Mouse (Mus musculus) lung, embryonic 14.5 days (tissue): ENCODE data around the gene Reep6. TPM values are rescaled to one million over a fixed set of nuclear protein-coding genes. Genes with fewer than 3 reads are reported as not detected.

ENCODE experiments used
- ATAC-seq: fragments of 200-750 bp; cut with Nextera tagmentation; 2 replicates; pipeline ENCODE4 v1.8.0; 2017; ENCODE audit warnings: mild to moderate bottlenecking, moderate TSS enrichment, moderate library complexity; ENCODE audit not compliant: insufficient read depth
- DNase-seq: peaks from one replicate; pipeline ENCODE4 v3.0.0-alpha.2; 2015
- H3K27ac ChIP-seq: fragments of 300-500 bp; sonication (generic); 2 replicates; pipeline ENCODE4 v1.5.1; 2014; ENCODE audit warnings: low read depth, mild to moderate bottlenecking, moderate library complexity
- H3K27me3 ChIP-seq: fragments of 300-500 bp; sonication (generic); 2 replicates; pipeline ENCODE4 v1.6.1; 2014; ENCODE audit warnings: low read length, control low read depth; ENCODE audit not compliant: insufficient read depth
- H3K36me3 ChIP-seq: fragments of 300-500 bp; sonication (generic); 2 replicates; pipeline ENCODE4 v1.6.1; 2014; ENCODE audit warnings: control low read depth; ENCODE audit not compliant: insufficient read depth
- H3K4me1 ChIP-seq: fragments of 300-500 bp; sonication (generic); 2 replicates; pipeline ENCODE4 v1.6.1; 2014; ENCODE audit warnings: antibody characterized with exemption, control low read depth; ENCODE audit not compliant: insufficient read depth
- H3K4me2 ChIP-seq: fragments of 300-500 bp; sonication (generic); 2 replicates; pipeline ENCODE4 v1.6.1; 2014; ENCODE audit warnings: mild to moderate bottlenecking
- H3K4me3 ChIP-seq: fragments of 300-500 bp; sonication (generic); 2 replicates; pipeline ENCODE4 v1.5.1; 2014; ENCODE audit warnings: low read depth, low read length
- H3K9ac ChIP-seq: fragments of 300-500 bp; sonication (generic); 2 replicates; pipeline ENCODE4 v1.6.1; 2014
- H3K9me3 ChIP-seq: fragments of 300-500 bp; sonication (generic); 2 replicates; pipeline ENCODE4 v1.6.1; 2016; ENCODE audit warnings: low read depth, low read length, control low read depth
- CTCF ChIP-seq: IDR thresholded peaks from 2 replicates; pipeline ENCODE4 v1.5.1; 2016; ENCODE audit warnings: antibody characterized with exemption, low read depth
- WGBS: fragments of 180-500 bp; shearing (Covaris S2); extraction: QIAGEN DNeasy Blood & Tissue Kit; methylation state at CpG from one replicate; pipeline ENCODE4 v1.1.7; 2014; 5-methylcytosine and 5-hydroxymethylcytosine counted together
- polyA plus RNA-seq: library from polyadenylated mRNA; unstranded; fragments of >200 nt; fragmentation: Nextera tagmentation; extraction: Ambion mirVana; gene quantifications from 2 replicates; pipeline ENCODE4 v1.2.1, GENCODE M21; 2014

Gene Reep6
- polyA plus RNA-seq, 1 experiment from 2014 or later = 12.2 TPM

DNA sequence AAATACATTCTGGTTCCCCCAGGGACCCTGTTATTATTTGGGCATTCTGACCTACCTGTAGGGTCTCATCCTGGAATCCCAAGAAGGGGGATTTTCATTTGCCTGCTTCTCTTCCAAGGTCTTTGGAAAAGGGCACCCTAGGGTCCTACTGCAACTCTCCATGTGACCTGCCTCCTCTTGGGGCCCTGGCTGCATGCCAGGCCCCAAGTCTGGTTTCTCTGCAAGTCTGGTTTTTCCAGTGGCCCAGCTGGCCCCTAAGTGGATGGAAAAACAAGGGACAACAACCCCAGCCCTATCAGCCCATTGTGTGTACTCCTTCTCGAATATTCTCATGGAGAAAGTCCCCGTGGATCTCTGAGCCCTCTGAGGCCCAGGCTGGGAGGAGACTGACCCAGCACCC lies 1.1 kb downstream of the Reep6 start:
- 0 out of 2 replicates have a peak, but pooled peaks cover 9% of the 10 kb centered on the region for H3K4me1 ChIP-seq
- no peak overlapping the region for H3K27ac ChIP-seq
- ATAC-seq (no peak), DNase-seq (peak; percentile 48)
- H3K27me3 ChIP-seq = peaks cover 2% of the 10 kb centered on the region; the same call in 1 of the 2 replicates
- TF ChIP-seq CTCF = no peak
- WGBS = 56% methylated on average over 2 of the region's 2 CpGs
- H3K36me3 ChIP-seq = no peaks in the 10 kb centered on the region
- peak overlapping the region; percentile 92 for H3K4me2 ChIP-seq
- peak overlapping the region; percentile 41; the same call in 1 of the 2 replicates for H3K9ac ChIP-seq
- no peaks in the 10 kb centered on the region for H3K9me3 ChIP-seq
- peak overlapping the region; percentile 45 for H3K4me3 ChIP-seq

DNA sequence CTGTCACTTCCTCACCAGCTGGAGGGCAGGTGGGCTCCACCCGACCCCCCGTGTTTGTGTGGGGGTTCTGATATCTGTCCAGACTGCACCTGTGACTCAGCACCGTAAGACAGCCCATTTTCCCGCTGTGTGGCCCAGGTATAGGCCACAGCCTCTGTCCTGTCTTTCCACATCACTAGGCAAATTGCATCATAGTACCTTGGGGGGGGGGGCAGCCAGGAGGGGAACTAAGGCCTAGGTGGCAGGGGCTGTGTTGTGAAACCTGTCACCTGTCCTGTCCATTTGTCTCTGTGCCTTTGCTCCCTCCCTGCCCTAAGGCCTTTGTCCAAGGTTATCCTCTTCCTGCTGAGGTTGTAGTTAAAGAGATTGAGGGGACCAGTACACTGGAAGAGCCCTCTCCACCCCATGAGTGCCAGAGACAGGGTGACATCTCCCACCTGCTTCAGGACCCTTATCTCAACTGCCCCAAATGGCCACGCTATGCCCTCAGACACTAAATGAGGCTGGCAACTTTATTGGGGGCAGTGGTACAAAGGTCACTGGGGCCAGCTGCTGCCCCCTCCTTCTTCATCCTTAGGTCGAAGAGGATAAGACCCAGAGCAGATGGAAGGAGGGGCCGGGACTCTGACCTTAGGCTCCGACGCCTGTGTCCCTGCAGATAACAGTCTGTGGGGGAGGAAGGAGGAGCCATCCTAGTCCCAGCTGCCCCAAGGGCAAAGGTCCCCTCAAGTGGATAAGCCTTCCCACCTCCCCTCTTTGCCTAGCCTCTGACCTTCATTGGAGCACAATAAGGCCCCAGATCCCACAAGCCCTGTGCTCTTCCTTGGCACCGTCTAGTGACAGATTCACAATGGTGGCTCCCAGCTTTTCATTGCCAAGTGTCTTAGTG lies 2.1 kb downstream of the Reep6 start:
- Histone ChIP-seq H3K27ac (no peak overlapping the region), H3K27me3 (peaks cover 2% of the 10 kb centered on the region; the same call in 1 of the 2 replicates), H3K9me3 (no peaks in the 10 kb centered on the region), H3K4me1 (0 out of 2 replicates have a peak, but pooled peaks cover 9% of the 10 kb centered on the region), H3K4me3 (no peak overlapping the region), H3K9ac (no peak overlapping the region), H3K4me2 (peak overlapping the region; percentile 92), H3K36me3 (no peaks in the 10 kb centered on the region)
- TF ChIP-seq CTCF = no peak
- no peak for DNase-seq
- no peak for ATAC-seq
- WGBS = 41% methylated on average over 10 of the region's 10 CpGs

DNA sequence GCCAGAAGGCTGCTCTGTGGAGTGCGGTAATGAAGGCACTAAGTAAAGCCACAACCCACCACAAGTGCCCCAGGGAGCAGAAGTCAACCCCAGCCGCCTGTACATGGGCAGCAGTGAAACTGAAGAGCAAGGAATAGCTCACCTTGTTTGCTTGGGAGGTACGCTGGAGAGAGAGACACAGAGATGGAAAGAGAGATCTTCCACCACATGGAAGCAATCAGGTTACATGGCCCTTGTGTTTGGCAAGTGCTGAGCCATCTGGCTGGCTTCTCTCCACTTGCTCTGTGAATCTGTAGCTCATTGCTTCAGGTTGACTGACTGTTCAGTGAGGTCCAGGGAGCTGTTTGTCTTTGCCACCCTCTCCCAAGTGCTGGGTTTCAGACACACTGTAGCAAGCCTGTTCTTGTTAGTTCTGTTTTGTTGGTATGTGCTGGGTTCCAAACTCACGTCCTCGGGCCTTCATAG lies 2.8 kb downstream of the Reep6 start:
- no peak for ATAC-seq
- H3K4me2 ChIP-seq = no peak overlapping the region

DNA sequence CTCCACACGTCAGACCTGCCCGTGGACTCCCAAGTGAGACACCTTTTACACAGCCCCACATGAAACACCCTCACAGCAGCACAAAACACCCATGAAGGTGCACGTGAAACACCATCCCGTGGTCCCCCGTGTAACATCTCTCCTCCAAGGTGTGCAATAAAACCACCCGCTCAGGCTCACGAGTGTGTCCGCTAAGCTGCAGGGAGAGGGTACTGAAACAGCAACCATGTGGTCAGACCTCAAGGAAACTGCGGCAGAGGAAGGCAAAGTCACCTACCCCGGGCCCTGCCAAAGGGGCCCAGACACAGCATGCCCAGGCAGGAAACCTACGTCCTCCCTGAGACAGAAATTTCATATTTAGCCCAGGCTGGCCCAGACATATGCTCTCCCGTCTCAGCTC lies 6.5 kb downstream of the Reep6 start:
- no peaks in the 10 kb centered on the region for H3K4me1 ChIP-seq
- ATAC-seq (no peak), DNase-seq (no peak)
- H3K27me3 ChIP-seq = peaks cover 11% of the 10 kb centered on the region
- H3K9me3 ChIP-seq = no peaks in the 10 kb centered on the region
- H3K36me3 ChIP-seq = no peaks in the 10 kb centered on the region
- no peak overlapping the region for H3K27ac ChIP-seq
- TF ChIP-seq CTCF = no peak
- H3K4me3 ChIP-seq = no peak overlapping the region
- 89% methylated on average over 12 of the region's 12 CpGs for WGBS
- H3K9ac ChIP-seq = no peak overlapping the region
- H3K4me2 ChIP-seq = no peak overlapping the region

More for the DNA sequence above, 2.8 kb downstream of the Reep6 start:
- no peak for DNase-seq
- no peaks in the 10 kb centered on the region for H3K36me3 ChIP-seq
- WGBS = 75% methylated on average over 5 of the region's 5 CpGs
- H3K27ac ChIP-seq = no peak overlapping the region
- H3K4me1 ChIP-seq = 0 out of 2 replicates have a peak, but pooled peaks cover 9% of the 10 kb centered on the region
- peaks cover 2% of the 10 kb centered on the region; the same call in 1 of the 2 replicates for H3K27me3 ChIP-seq
- H3K9ac ChIP-seq = no peak overlapping the region
- H3K4me3 ChIP-seq = no peak overlapping the region
- H3K9me3 ChIP-seq = no peaks in the 10 kb centered on the region
- TF ChIP-seq CTCF = no peak

DNA sequence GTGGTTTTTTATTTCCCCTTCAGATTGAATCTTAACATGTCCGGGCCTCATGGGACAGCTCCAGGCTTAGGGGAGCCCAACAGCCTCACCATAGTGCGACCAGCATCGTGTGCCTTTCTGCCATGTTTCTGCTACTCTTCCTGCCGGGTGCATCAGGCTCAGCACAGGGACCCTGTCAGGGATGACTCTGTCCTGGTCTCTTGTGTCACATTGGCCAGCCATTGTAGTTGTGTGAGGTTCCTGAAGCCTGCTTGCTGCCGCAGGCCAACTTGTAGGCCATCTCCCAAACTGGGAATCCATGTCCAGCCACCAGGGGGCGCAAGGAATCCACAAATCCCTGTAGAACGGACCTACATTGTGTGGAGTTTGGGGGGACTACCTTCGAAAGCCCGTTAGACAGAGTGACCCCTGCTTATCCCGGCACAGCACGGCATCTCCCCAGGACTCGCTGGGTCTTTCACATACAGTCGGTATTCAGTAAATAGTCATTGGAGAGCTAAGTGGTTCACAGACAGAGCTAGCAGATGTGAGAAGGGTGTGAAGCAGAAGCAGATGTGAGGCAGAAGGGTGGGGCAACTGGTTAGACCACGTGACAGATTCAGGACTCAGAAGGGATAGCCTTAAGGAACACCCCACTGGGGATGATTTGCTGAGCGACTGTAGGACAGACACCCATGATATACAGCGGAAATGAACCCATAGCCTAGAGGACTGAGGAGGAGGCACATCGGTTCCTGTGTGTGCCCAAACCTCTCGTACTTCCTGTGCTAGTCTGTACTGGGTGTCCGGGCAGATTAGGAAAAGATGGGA lies 10.4 kb downstream of the Reep6 start:
- H3K4me2 ChIP-seq = no peak overlapping the region
- H3K27ac ChIP-seq = no peak overlapping the region
- H3K9ac ChIP-seq = peak overlapping the region; percentile 23; the same call in 1 of the 2 replicates
- peaks cover 49% of the 10 kb centered on the region for H3K27me3 ChIP-seq
- H3K36me3 ChIP-seq = no peaks in the 10 kb centered on the region
- no peaks in the 10 kb centered on the region for H3K9me3 ChIP-seq
- TF ChIP-seq CTCF = peak; percentile 97
- 0 out of 2 replicates have a peak, but pooled peaks have one; percentile 4 for ATAC-seq
- peak; percentile 94 for DNase-seq
- 20% methylated on average over 19 of the region's 19 CpGs for WGBS
- no peak overlapping the region for H3K4me3 ChIP-seq
- peaks cover 7% of the 10 kb centered on the region; the same call in 1 of the 2 replicates for H3K4me1 ChIP-seq

DNA sequence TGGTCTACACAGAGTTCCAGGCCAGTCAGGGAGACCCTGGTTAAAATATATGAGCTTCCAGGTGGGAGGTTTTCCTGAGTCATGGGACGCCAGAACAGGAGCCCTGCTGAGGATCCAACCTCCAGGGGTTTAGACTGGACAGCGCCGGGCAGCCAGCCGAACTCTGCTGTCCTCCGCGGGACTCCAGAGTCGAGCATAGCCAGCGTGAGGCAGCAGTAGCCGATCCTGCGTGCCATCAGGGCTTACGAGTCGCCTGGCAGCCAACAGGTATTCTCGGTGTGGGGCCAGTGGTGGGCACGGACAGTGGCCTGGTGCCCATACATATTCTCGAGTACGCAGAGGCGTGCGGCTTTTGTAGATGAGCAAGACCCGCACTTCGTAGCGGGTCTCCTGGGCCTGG lies 11.3 kb downstream of the Reep6 start:
- Histone ChIP-seq H3K27me3 (peaks cover 58% of the 10 kb centered on the region), H3K9ac (no peak overlapping the region), H3K4me1 (peaks cover 7% of the 10 kb centered on the region; the same call in 1 of the 2 replicates), H3K4me3 (peak overlapping the region; percentile 34; the same call in 1 of the 2 replicates), H3K9me3 (no peaks in the 10 kb centered on the region), H3K36me3 (no peaks in the 10 kb centered on the region), H3K27ac (no peak overlapping the region), H3K4me2 (no peak overlapping the region)
- no peak for DNase-seq
- ATAC-seq = no peak
- TF ChIP-seq CTCF = no peak
- WGBS = 19% methylated on average over 21 of the region's 21 CpGs
